8 mouse cellular contexts compared by ENCODE assay signal in genomic region chr3:30968531-30969092, GRCm38 (mm10). TPM values are rescaled to one million over a fixed set of nuclear protein-coding genes. Genes with fewer than 3 reads are reported as not detected.
DNase-seq lines count a peak whose midpoint lies in the region; ATAC-seq and TF ChIP-seq lines count a peak whose summit lies in the region.

No protein-coding gene starts in this region.

- WGBS in intestine, embryonic 16.5 days, result under 1% methylated on average over 51 of the region's 54 CpGs
- under 1% methylated on average over 54 of the region's 54 CpGs for WGBS in limb, embryonic 12.5 days
- under 1% methylated on average over 54 of the region's 54 CpGs for WGBS in midbrain, embryonic 12.5 days
- 1% methylated on average over 41 of the region's 54 CpGs for WGBS in spleen, adult 2 months

- peak; percentile 65 for DNase-seq in 3T3-L1 (ENCODE audit: low read depth, low spot score)
- peak; percentile 78 for DNase-seq in adrenal gland, adult 2 months
- peak; percentile 71 for DNase-seq in embryo, embryonic 11 days
- DNase-seq in spleen, adult 2 months (ENCODE audit: low read depth in 1 of 2, low spot score in 2 of 2), result peak; percentile 11 to 36

- H3K27ac ChIP-seq in intestine, embryonic 16.5 days (ENCODE audit: low read length), result peak overlapping the region; percentile 90
- peak overlapping the region; percentile 87 for H3K27ac ChIP-seq in limb, embryonic 12.5 days
- peak overlapping the region; percentile 84 for H3K27ac ChIP-seq in midbrain, embryonic 12.5 days (replicated peaks)
- H3K27ac ChIP-seq in spleen, adult 2 months (ENCODE audit: insufficient read depth, low read length), result peak overlapping the region; percentile 89

- TF ChIP-seq CTCF in spleen, adult 2 months (IDR thresholded peaks at IDR 0.05; ENCODE audit: extremely low read depth, insufficient read depth, insufficient read length, insufficient replicate concordance), result no peak

- peak overlapping the region; percentile 90 for H3K4me3 ChIP-seq in intestine, embryonic 16.5 days (ENCODE audit: low read length)
- H3K4me3 ChIP-seq in limb, embryonic 12.5 days (replicated peaks), result peak overlapping the region; percentile 98
- peak overlapping the region; percentile 96 for H3K4me3 ChIP-seq in midbrain, embryonic 12.5 days
- peak overlapping the region; percentile 99 for H3K4me3 ChIP-seq in spleen, adult 2 months (ENCODE audit: extremely low read depth, insufficient read depth, insufficient read length)

- H3K36me3 ChIP-seq in intestine, embryonic 16.5 days (ENCODE audit: control insufficient read depth, insufficient read depth, low read length), result 0 out of 2 replicates have a peak, but pooled peaks cover 4% of the 10 kb centered on the region
- H3K36me3 ChIP-seq in limb, embryonic 12.5 days, result peaks cover 28% of the 10 kb centered on the region
- H3K36me3 ChIP-seq in midbrain, embryonic 12.5 days, result peaks cover 21% of the 10 kb centered on the region
- H3K36me3 ChIP-seq in spleen, adult 2 months (ENCODE audit: control insufficient read depth, insufficient read depth, low read length), result peaks cover 5% of the 10 kb centered on the region

- peaks cover 10% of the 10 kb centered on the region for H3K4me1 ChIP-seq in intestine, embryonic 16.5 days (ENCODE audit: control insufficient read depth, insufficient read depth, low read length)
- H3K4me1 ChIP-seq in limb, embryonic 12.5 days (replicated peaks), result peaks cover 7% of the 10 kb centered on the region
- H3K4me1 ChIP-seq in midbrain, embryonic 12.5 days, result peaks cover 8% of the 10 kb centered on the region
- peaks cover 4% of the 10 kb centered on the region for H3K4me1 ChIP-seq in spleen, adult 2 months (ENCODE audit: control insufficient read depth, insufficient read depth, insufficient read length)

- no peaks in the 10 kb centered on the region for H3K9me3 ChIP-seq in intestine, embryonic 16.5 days (ENCODE audit: control insufficient read depth, low read length)
- H3K9me3 ChIP-seq in limb, embryonic 12.5 days, result no peaks in the 10 kb centered on the region
- no peaks in the 10 kb centered on the region for H3K9me3 ChIP-seq in midbrain, embryonic 12.5 days

- peak overlapping the region; percentile 59 for H3K4me2 ChIP-seq in intestine, embryonic 16.5 days (ENCODE audit: low read depth, low read length)
- peak overlapping the region; percentile 69 for H3K4me2 ChIP-seq in limb, embryonic 12.5 days
- H3K4me2 ChIP-seq in midbrain, embryonic 12.5 days (replicated peaks), result peak overlapping the region; percentile 69

- TF ChIP-seq POLR2A in spleen, adult 2 months (IDR thresholded peaks at IDR 0.05; ENCODE audit: low read depth, low read length), result no peak

- peak overlapping the region; percentile 93 for H3K9ac ChIP-seq in intestine, embryonic 16.5 days (ENCODE audit: low read depth, low read length)
- peak overlapping the region; percentile 97 for H3K9ac ChIP-seq in limb, embryonic 12.5 days (replicated peaks)
- H3K9ac ChIP-seq in midbrain, embryonic 12.5 days (replicated peaks), result peak overlapping the region; percentile 97

- no peaks in the 10 kb centered on the region for H3K27me3 ChIP-seq in intestine, embryonic 16.5 days (replicated peaks; ENCODE audit: control insufficient read depth, insufficient read depth, low read length)
- no peaks in the 10 kb centered on the region for H3K27me3 ChIP-seq in limb, embryonic 12.5 days
- H3K27me3 ChIP-seq in midbrain, embryonic 12.5 days, result no peaks in the 10 kb centered on the region
- no peaks in the 10 kb centered on the region for H3K27me3 ChIP-seq in spleen, adult 2 months (ENCODE audit: control insufficient read depth, insufficient read depth, low read length)

- ATAC-seq in granulocyte monocyte progenitor cell, adult 5-6 weeks (replicated peaks; ENCODE audit: poor library complexity, severe bottlenecking), result peak; percentile 44
- ATAC-seq in intestine, embryonic 16.5 days, result peak; percentile 74
- peak; percentile 77 for ATAC-seq in limb, embryonic 12.5 days (ENCODE audit: insufficient number of reproducible peaks, insufficient read depth, low FRiP score, low TSS enrichment, low read depth)
- peak; percentile 71 for ATAC-seq in midbrain, embryonic 12.5 days (ENCODE audit: low FRiP score, low read depth)

RNA-seq across cellular contexts. Expression of gene Phc3, which starts 0.6 kb away (rescaled TPM):
- 10 to 100 TPM; 26.8 to 41.5 TPM for total RNA-seq in adrenal gland, adult 2 months (2021)
- polyA plus RNA-seq in adrenal gland, adult 2 months (2012; rRNA removed), result 24.8 and 32.1 TPM in 2 replicates
- total RNA-seq in granulocyte monocyte progenitor cell, adult 5-6 weeks (2014; fragmentation: Nextera tagmentation), result 31.6 and 33.7 TPM in 2 replicates
- total RNA-seq in granulocyte monocyte progenitor cell, adult 5-6 weeks (2017), result 13.8 and 14.1 TPM in 2 replicates
- 4.2 and 4.5 TPM in 2 replicates for polyA plus RNA-seq in intestine, embryonic 16.5 days (2015; fragmentation: Nextera tagmentation; extraction: Ambion mirVana)
- 5.6 and 6.5 TPM in 2 replicates for polyA plus RNA-seq in limb, embryonic 12.5 days (2016; fragmentation: Nextera tagmentation; extraction: Ambion mirVana)
- 5.8 and 6.2 TPM in 2 replicates for polyA plus RNA-seq in midbrain, embryonic 12.5 days (2016; fragmentation: Nextera tagmentation; extraction: Ambion mirVana)
- polyA plus RNA-seq in spleen, adult 2 months (2012; rRNA removed), result 27.0 and 31.2 TPM in 2 replicates

RNA-seq across cellular contexts. Expression of gene Prkci, which starts 26.9 kb away (rescaled TPM):
- 10 to 100 TPM; 47.5 to 47.8 TPM for total RNA-seq in adrenal gland, adult 2 months (2021)
- 8.4 and 8.5 TPM in 2 replicates for polyA plus RNA-seq in adrenal gland, adult 2 months (2012; rRNA removed)
- 12.8 and 22.5 TPM in 2 replicates for total RNA-seq in granulocyte monocyte progenitor cell, adult 5-6 weeks (2014; fragmentation: Nextera tagmentation)
- total RNA-seq in granulocyte monocyte progenitor cell, adult 5-6 weeks (2017), result 16.0 and 19.6 TPM in 2 replicates
- 24.6 and 29.1 TPM in 2 replicates for polyA plus RNA-seq in intestine, embryonic 16.5 days (2015; fragmentation: Nextera tagmentation; extraction: Ambion mirVana)
- 44.9 and 49.8 TPM in 2 replicates for polyA plus RNA-seq in limb, embryonic 12.5 days (2016; fragmentation: Nextera tagmentation; extraction: Ambion mirVana)
- polyA plus RNA-seq in midbrain, embryonic 12.5 days (2016; fragmentation: Nextera tagmentation; extraction: Ambion mirVana), result 33.1 and 39.2 TPM in 2 replicates
- polyA plus RNA-seq in spleen, adult 2 months (2012; rRNA removed), result 3.7 and 5.0 TPM in 2 replicates

Comparison
In these comparisons a context has a peak if more than half of its experiments do, and no peak if none do; other contexts are left out.
1. Peak in every context shown above with its lines: DNase-seq, ATAC-seq, H3K4me3 ChIP-seq and H3K27ac ChIP-seq.
2. DNase-seq: peak in every context shown above with its lines; median percentile 78 in adrenal gland, adult 2 months; 71 in embryo, embryonic 11 days; 65 in 3T3-L1; 24 in spleen, adult 2 months.